Mouse (Mus musculus): Measurements from ENCODE around the gene Tal1.

- TF ChIP-seq CTCF (IDR thresholded peaks at IDR 0.05; ENCODE audit: control insufficient read depth, insufficient read depth, insufficient read length) = no peak
- no peak for TF ChIP-seq CEBPB (IDR thresholded peaks at IDR 0.05; ENCODE audit: low read depth)
- TF ChIP-seq USF1 (IDR thresholded peaks at IDR 0.05; ENCODE audit: low read depth) = no peak
- no peak for TF ChIP-seq MYOD1 (IDR thresholded peaks at IDR 0.05; ENCODE audit: control insufficient read depth, insufficient read length, low read depth)
- TF ChIP-seq MYOG (IDR thresholded peaks at IDR 0.05; ENCODE audit: control insufficient read depth, extremely low read depth, insufficient read length) = no peak
- TF ChIP-seq FOSL1 (IDR thresholded peaks at IDR 0.05; ENCODE audit: insufficient read depth, low read length, poor library complexity, severe bottlenecking) = no peak
- TF ChIP-seq MAX (IDR thresholded peaks at IDR 0.05) = no peak
Measured at GRCm38 (mm10) chr4:115093331-115093864, 37.2 kb downstream of the Tal1 start.

Measured in C2C12 (cell line).